Mouse (Mus musculus) retina, embryonic 14.5 days (tissue): ENCODE results near the gene Trim43c.
A peak's percentile ranks its signal among the peaks of the same experiment; 100 is the strongest.
"Not testable (repeated sequence)": the region's sequence is repeated elsewhere in the genome, so short reads cannot be mapped to it uniquely, and the experiment has no call there.

Experiments
- DNase-seq: peaks from one replicate; pipeline ENCODE4 v3.0.0-alpha.2; 2015; ENCODE audit warnings: low spot score

Trim43c gene

GRCm38 (mm10) chr9:88838864-88839263 lies at the start of gene Trim43c:
Gene Trim43c (plus strand): TSS chr9:88839164.
- not testable (repeated sequence) for DNase-seq

- DNase-seq, result not testable (repeated sequence)
Measured at GRCm38 (mm10) chr9:88853072-88853471, 14.1 kb downstream of the Trim43c start.

GRCm38 (mm10) chr9:88858566-88859492 lies 19.9 kb downstream of the Trim43c start:
- DNase-seq, result peak; percentile 87
